22 mouse cellular contexts compared by ENCODE assay signal in the genomic region with DNA sequence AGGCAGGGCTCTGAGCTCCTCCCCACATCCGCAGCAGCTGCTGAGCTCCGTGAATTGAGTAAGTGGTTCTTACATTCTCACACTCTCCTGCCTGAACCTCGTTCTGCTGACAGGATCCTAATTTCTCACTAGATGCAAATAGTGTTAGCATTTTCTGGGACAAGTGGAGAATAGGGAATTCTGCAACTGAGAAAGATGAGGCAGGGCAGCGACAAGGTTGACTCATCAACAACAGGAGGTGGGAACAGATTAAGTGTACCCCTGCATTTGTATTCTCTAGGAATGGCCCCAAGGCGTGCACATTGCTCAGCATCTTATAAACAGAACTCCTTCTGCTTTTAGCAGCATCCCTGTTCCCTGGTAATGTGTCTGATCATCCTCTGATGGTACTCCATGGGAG. TPM values are rescaled to one million over a fixed set of nuclear protein-coding genes. Genes with fewer than 3 reads are reported as not detected.
A peak's percentile ranks its signal among the peaks of the same experiment; 100 is the strongest.
DNase-seq lines count a peak whose midpoint lies in the region; ATAC-seq lines count a peak whose summit lies in the region.
"Had no signal": no experiment of that assay in that cellular context is flagged by ENCODE, and none has a peak within 500 bp of the region (broad histone marks: within the 10 kb centered on the region; RNA-seq: fewer than 3 reads in every experiment).

No protein-coding gene starts in this region.

- ATAC-seq in frontal cortex, adult (ENCODE audit: low TSS enrichment) = peak; percentile 88
- ATAC-seq: activated CD4-positive, CD25-positive, alpha-beta regulatory T cell, adult 4 months; forebrain, embryonic 13.5 days; forebrain, embryonic 16.5 days had no signal

- intact Hi-C loops in left cerebral cortex, postnatal 36 days (cut with DNase I) = no loop called here
- intact Hi-C loops in left cerebral cortex, postnatal 10 days (cut with DNase I) = no loop called here

- no peak for DNase-seq in frontal cortex, postnatal 14 days (ENCODE audit: low spot score in 2 of 2)
- peak; percentile 6 to 14 for DNase-seq in left cerebral cortex, postnatal 36 days (ENCODE audit: low spot score in 2 of 2)
- DNase-seq in left cerebral cortex, postnatal 10 days (ENCODE audit: extremely low spot score in 1 of 2, low spot score in 2 of 2) = no peak
- peak; percentile 19 for DNase-seq in testis, postnatal 10 days (ENCODE audit: low spot score)
- no peak for DNase-seq in testis, postnatal 14 days (ENCODE audit: low spot score)
- DNase-seq in kidney, postnatal 36 days = no peak
- DNase-seq: adrenal gland, adult 8-10 months; adrenal gland, postnatal 25 days; cerebellum, adult 18-20 months; cerebellum, adult 9-10 months; cerebellum, postnatal 14 days; gastrocnemius, adult 2 months; gastrocnemius, postnatal 14 days had no signal

RNA-seq across cellular contexts. Expression of a gene that starts 6.7 kb away (rescaled TPM):
- 1 to 10 TPM; 2.4 to 3.5 TPM for total RNA-seq in left cerebral cortex, postnatal 36 days (2021)
- total RNA-seq in left cerebral cortex, postnatal 10 days (2021) = 1 to 10 TPM; 5.2 to 7.2 TPM

RNA-seq across cellular contexts. Expression of a gene that starts 47.1 kb away (rescaled TPM):
- total RNA-seq in left cerebral cortex, postnatal 36 days (2021) = 10 to 100 TPM; 28.4 to 31.4 TPM
- 10 to 100 TPM; 43.7 to 45.5 TPM for total RNA-seq in left cerebral cortex, postnatal 10 days (2021)
- total RNA-seq: gastrocnemius, adult 2 months; heart, postnatal 25 days; hematopoietic stem cell, adult 5-6 weeks had no signal

RNA-seq across cellular contexts. Expression of a gene that starts 58.3 kb away (rescaled TPM):
- total RNA-seq in left cerebral cortex, postnatal 36 days (2021) = not detected
- total RNA-seq in left cerebral cortex, postnatal 10 days (2021) = not detected
- total RNA-seq: adrenal gland, adult 8-10 months; adrenal gland, postnatal 25 days; ES-E14; gastrocnemius, adult 2 months; gastrocnemius, postnatal 14 days; gastrocnemius, postnatal 4 days; heart, adult 8-10 months; heart, postnatal 25 days; hematopoietic stem cell, adult 5-6 weeks had no signal

Comparison
In these comparisons a context has a peak if more than half of its experiments do, and no peak if none do; other contexts are left out.
1. DNase-seq: peak in left cerebral cortex, postnatal 36 days (2 of 2) and testis, postnatal 10 days (single experiment); none in frontal cortex, postnatal 14 days (0 of 2), left cerebral cortex, postnatal 10 days (0 of 2), testis, postnatal 14 days (single experiment) and kidney, postnatal 36 days (0 of 2).